Mouse (Mus musculus): Measurements from ENCODE around the gene Iqsec3. TPM values are rescaled to one million over a fixed set of nuclear protein-coding genes. Genes with fewer than 3 reads are reported as not detected.

Iqsec3 gene
- total RNA-seq, 4 experiments from 2014 or later = 6.9 to 10.0 (median 8.1) TPM

GRCm38 (mm10) chr6:121454549-121455494 lies 18.7 kb downstream of the Iqsec3 start:
- no peak for DNase-seq

- no peak for DNase-seq
Observed at GRCm38 (mm10) chr6:121453776-121454175, 19.7 kb downstream of the Iqsec3 start.

GRCm38 (mm10) chr6:121451703-121452102 lies 21.8 kb downstream of the Iqsec3 start:
- no peak for DNase-seq

- DNase-seq = no peak
Observed at GRCm38 (mm10) chr6:121440696-121441220, 32.7 kb downstream of the Iqsec3 start.

GRCm38 (mm10) chr6:121424830-121425229 lies 48.6 kb downstream of the Iqsec3 start:
- no peak for DNase-seq

GRCm38 (mm10) chr6:121424403-121424802 lies 49.1 kb downstream of the Iqsec3 start:
- no peak for DNase-seq

- no peak for DNase-seq
Observed at GRCm38 (mm10) chr6:121412558-121413297, 60.8 kb downstream of the Iqsec3 start.

- no peak for DNase-seq
Observed at GRCm38 (mm10) chr6:121407571-121408011, 65.9 kb downstream of the Iqsec3 start.

GRCm38 (mm10) chr6:121405311-121405710 lies 68.2 kb downstream of the Iqsec3 start:
- DNase-seq = no peak

- DNase-seq = no peak
Observed at GRCm38 (mm10) chr6:121402661-121403244, 70.7 kb downstream of the Iqsec3 start.

GRCm38 (mm10) chr6:121401826-121402660 lies 71.4 kb downstream of the Iqsec3 start:
- DNase-seq = no peak

- no peak for DNase-seq
Observed at GRCm38 (mm10) chr6:121401140-121401539, 72.3 kb downstream of the Iqsec3 start.

- no peak for DNase-seq
Observed at GRCm38 (mm10) chr6:121392610-121393252, 80.7 kb downstream of the Iqsec3 start.

- DNase-seq = no peak
Observed at GRCm38 (mm10) chr6:121385397-121385796, 88.1 kb downstream of the Iqsec3 start.

- no peak for DNase-seq
Observed at GRCm38 (mm10) chr6:121382071-121382470, 91.4 kb downstream of the Iqsec3 start.

GRCm38 (mm10) chr6:121380576-121380975 lies 92.9 kb downstream of the Iqsec3 start:
- DNase-seq = no peak

- DNase-seq = no peak
Observed at GRCm38 (mm10) chr6:121378256-121378655, 95.2 kb downstream of the Iqsec3 start.

- no peak for DNase-seq
Observed at GRCm38 (mm10) chr6:121376159-121376558, 97.3 kb downstream of the Iqsec3 start.

GRCm38 (mm10) chr6:121371197-121371980 lies 102.1 kb downstream of the Iqsec3 start:
- DNase-seq = no peak

- DNase-seq = no peak
Observed at GRCm38 (mm10) chr6:121367099-121367498, 106.4 kb downstream of the Iqsec3 start.
